Mouse (Mus musculus) cerebellum, postnatal 14 days (tissue): ENCODE data around the gene Kif3b.

ENCODE experiments used
- DNase-seq, 2 experiments: peaks; one replicate each; pipeline ENCODE4 v3.0.0; 2021; ENCODE audit warnings: mixed read lengths in 2 of 2

Kif3b gene

DNA sequence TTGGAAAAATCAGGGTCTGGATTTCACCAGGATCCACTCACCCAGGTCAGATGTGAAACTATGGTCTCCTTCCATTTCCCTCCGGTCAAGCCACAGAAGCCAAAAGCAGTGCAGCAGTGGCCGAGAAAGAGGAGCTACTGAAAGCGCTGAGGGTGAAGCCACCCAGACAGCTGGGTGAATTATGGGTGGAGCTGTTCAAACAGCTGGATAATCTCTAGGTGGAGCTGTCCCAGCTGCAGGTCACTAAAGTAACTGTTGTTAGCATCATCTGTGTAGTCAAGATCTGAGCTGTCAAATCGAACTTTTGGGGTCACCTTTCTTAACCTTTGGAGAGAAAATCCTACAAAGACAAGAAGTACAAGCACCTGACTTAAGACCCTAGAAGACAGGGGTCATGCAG, 7.2 kb downstream of the Kif3b start:
- no peak for DNase-seq

DNA sequence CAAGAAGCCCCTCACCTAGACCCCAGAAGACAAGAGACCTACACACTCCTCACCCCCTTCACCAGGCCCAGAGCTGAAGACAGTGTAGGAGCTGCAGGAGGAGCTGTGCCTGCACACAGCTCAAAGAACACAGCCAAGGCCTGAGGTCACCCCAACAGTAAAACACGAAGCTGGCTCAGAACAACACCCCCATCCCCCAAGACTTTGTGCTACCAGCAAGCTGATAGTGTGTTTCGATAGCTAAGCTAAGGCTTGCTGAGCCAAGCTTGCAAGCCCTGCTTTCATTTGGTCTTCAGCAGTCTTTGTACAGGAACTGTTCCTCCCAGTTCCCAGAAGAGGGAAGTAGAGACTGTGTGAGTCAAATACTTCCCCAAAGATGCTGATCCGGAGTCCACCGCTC, 7.7 kb downstream of the Kif3b start:
- no peak for DNase-seq

DNA sequence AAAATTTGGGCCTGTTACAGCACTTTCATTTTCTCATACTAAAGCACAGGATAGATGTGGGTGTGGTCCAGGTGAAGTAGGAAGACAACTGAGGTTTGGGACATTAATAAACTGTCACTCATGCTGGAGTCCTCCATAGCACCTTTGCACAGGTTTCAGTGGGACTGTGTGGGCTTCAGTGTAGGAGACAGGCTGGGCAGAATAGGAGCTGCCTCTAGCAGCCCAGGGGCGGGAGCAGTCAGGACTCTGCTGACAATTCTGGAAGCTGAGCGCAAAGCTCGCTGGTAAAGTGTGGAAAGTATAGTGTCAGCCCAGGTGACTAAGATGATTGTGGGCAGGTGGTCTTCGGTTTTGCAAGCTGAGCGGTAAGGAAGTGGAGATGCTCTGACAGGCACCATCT, 9.9 kb downstream of the Kif3b start:
- no peak for DNase-seq

DNA sequence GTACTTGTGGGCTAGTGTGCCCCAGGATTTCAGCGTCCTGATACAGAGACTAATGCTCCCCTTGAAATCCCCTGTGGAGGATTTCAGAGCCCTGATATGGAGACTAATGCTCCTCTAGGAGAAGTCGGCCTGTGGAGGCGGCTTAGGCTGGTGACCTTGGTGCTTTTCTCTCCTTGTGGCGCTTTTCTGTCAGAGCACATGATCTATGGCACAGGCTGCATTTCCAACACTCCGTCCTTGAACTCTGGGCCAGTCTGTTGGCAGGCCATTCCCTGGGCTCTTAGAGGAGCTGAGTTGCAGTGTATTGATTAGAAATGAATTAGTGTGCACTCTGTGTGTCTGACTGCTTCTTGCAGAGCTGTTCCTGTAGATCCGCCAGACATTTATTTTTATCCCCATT, 14.0 kb downstream of the Kif3b start:
- DNase-seq = no peak

DNA sequence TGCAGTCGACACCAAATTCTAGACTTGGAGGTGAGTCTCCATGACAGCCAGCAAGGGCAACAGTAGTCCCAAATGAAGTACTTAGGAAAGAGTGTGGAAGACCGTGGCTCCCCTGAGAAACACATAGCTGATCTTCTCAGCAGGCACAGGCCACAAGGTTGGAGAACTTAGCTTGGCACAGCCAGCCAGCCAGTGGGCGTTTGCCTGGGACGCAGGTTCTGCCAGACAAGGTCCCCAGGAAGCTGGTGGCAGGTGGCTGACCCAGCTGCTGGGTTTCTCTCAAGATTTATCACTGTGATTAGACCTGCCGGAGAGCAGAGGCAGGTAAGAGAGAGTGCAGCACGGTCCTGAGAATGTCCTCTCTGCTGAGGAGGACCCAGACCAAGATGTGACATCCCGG, 17.4 kb downstream of the Kif3b start:
- DNase-seq = peak; percentile 32 to 52

DNA sequence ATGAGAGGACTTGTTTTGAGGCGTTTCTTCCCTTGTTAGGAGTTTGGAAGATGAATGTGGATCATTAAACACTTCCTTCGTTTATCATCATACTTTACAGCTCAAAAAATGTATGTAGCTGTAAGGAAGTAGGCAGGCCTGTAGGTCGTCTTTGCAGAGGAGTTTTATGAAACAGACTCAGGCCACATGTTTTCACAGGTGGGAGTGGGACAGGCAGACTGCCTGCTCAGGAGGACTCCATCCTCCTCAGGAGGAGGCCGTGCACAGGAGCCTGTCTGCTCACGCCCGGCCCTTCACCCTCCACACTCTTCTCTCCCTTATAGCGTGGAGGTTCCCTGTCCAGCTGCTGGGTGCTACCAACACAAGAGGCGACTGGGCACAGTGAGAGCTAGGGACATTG, 17.9 kb downstream of the Kif3b start:
- no peak for DNase-seq

DNA sequence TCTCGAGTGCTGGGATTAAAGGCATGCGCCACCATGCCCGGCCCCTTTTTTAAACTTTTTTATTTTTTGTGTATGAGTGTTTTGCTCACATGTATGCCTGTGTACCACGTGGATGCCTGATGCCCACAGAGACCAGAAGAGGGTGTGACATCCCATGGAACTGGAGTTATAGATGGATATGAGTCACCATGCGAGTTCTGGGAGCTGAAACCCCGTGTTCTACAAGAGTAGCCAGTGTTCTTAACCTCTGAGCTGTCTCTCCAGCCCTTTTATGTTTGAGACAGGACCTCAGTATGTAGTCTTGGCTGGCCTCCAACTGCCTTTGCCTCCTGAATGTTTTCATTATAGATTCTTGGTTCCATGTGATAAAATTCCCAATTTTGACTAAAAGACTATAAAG, 19.0 kb downstream of the Kif3b start:
- peak in 1 of 2 experiments; percentile 43 for DNase-seq

DNA sequence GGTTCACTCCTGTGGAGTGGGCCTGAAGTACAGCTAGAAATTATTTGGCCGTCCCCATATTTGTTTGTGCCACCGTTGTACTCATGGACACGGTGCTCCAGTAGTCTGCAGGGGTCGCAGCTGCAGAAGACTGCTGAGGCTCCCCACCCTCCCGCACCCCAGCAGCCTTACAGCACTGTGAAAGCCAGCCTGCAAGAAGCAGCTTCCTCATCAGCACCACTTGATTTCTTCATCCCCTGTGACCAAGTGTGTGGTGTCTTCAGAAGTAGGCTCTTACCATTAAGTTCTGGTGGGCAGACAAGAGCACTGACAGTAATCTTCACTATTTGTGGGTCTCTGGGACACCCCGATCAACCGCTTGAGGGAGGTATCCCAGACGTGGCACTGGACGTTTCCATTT, 21.7 kb downstream of the Kif3b start:
- no peak for DNase-seq

DNA sequence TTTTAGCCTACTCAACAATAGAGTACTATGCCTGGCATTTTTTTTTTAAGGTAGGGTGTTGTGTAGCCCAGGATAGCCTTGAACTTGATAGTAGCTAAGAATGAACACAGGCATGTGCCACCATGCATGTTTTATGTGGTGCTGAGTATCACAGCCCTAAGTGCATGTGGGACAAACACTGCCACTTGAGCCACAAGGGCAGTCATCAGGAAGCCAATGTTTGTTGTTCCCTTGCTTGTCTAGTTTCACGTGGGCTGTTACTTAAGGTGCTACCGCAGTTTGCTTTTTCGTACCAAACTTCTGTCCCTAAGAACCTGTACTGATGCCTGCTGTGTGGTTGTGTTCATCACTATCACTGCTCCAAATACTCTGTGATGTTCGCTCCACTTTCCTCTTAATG, 27.2 kb downstream of the Kif3b start:
- no peak for DNase-seq

DNA sequence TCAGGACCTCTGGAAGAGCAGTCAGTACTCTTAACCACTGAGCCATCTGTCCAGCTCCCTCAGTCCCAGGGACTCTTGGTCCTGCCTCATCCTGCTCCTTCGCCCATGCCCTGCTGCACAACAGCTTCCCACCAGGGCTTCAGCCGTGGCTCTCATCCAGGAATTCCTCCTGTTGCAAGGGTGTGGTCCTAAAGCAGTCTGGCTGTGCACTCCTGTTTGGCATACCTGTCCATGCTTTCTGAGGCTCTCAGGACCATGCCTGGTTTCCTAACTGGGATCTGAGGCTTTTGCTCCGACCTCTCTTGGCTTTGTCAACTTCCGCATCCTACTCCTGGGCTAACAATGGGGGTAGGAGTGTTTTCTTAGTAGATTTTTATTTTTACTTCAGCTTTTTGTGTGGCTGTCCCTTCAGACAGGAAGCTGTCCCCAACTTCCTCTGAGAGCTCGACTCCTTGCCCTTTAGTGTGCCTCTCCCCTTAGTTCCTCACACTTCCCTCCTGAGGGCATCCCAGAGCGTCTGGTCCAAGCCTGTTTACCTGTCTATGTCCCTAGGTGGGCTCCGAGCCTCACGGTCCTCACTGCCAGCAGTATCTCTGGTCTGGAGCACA, 27.9 kb downstream of the Kif3b start:
- no peak for DNase-seq

DNA sequence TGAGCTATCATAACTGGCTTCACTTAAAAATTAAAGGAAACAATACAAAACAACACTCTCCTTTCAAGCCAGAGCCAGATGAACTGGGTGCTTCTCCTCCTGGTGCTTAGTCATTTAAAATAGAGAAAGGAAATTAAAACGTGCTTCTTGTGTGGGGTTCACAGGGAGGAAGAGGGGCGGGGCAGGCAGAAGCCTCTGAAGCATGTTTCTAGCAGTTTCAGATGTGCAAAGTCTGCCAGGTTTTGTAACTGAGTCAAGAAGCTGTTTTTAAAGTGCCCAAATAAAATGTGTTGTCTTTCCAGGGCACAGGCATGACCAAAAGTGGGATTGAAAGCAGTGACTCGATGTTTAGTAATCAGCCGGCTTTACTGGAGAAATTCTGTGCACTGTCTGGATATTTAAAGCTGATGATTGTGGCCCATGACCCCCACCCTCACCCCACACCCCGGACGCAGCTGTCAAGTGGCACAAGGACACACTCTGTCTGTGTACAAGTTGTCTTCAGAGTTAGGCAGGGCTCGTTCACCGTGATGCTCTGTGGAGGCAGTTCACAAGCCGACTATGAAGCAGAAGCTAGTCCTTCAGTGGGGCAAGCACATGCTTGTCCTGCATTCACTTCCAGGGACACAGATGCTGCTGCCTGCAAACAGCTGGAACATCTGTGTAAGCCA, 34.6 kb downstream of the Kif3b start:
- no peak for DNase-seq

DNA sequence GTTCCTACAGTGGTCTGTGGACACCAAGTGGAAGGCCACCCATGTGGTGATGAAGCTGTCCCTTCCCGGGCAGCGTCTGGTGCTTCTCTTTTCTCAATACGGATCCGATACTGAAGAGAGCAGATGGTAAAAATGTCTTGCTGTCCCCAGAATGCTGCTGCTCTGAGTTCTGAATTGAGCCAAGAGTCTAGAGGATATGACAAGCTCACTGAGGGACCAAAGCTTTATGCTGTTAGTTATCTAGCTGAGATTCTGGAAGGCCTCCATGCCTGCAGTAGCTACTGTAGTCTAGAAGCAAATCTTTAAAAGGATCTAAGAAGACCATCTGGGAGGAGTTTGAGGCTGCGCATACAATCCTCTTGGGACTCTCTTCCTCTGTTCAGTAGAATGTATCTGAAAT, 41.1 kb downstream of the Kif3b start:
- peak; percentile 35 to 62 for DNase-seq

DNA sequence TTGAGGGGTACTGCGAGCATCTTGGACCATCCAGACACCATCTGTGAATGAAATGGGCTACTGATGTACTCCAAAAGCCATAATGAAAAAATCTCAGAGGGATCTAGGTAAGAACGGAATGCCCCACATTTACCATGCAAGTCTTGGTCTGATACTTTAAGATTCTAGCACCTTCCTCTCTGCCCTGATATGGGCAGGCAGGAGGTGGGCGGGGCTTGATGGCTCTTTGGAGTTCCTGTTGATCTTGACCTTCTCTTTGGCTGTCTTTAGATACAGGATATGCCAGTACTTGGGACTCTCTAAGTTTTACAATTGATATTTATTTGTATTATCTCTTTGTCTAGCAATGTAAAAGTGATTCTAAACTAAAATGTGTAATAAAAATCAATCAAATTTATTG, 41.8 kb downstream of the Kif3b start:
- no peak for DNase-seq

DNA sequence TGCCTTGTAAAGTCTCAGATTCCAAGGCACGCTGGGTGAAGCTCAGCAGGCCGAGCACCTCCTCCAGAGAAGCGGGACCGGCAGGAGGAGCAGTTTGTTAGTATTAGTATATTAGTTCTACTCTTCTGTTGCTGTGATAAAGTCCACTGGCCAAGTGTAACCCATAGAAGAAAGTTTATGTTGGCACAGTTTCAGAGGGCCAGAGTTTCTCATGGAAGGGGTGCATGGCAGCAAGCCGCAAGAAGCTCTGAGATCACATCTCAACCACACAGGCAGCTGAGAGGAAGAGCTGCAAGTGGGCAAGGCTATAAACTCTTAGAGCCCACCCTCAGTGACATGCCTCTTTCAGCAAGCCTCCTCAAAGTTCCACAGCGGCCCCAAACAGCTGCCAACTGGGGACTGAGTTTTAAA, 42.6 kb downstream of the Kif3b start:
- no peak for DNase-seq

DNA sequence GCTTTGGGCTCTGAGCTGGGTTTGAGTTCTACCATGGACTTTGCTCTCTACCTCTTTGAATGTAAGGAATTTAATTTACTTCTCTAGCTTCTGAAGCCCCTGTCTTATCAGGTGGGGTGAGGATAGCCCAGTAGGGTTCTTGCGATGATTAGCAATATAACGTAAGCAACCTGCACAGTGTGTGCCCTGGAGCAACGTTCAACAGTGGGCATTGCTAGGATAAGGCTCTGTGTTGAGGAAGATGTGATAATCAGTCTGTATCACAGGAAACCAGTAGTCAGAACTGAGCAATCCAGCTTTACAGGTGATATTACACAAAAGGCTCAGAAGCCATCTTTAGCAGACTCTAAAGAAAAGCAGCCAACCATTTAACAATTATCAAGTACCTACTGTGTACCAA, 43.1 kb downstream of the Kif3b start:
- no peak for DNase-seq

DNA sequence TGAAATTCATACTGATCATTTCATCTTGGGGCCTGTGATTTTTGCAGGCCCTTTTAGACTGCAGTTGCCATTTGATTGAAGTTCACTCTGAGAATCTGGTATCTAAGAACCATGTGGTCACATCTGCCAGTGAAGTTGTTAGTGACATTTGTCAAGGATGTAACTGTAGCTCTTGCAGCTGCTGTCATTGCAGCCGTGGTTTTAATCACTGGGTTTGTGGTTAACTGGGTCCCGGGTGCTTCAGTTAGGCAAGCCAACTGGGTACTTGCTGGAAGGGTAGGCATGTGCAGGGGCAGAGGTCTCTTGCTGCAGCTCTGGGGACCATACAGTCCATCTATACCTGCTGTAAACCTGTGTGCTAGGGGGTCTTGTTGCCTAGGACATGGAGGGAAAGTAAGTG, 44.9 kb downstream of the Kif3b start:
- no peak for DNase-seq

DNA sequence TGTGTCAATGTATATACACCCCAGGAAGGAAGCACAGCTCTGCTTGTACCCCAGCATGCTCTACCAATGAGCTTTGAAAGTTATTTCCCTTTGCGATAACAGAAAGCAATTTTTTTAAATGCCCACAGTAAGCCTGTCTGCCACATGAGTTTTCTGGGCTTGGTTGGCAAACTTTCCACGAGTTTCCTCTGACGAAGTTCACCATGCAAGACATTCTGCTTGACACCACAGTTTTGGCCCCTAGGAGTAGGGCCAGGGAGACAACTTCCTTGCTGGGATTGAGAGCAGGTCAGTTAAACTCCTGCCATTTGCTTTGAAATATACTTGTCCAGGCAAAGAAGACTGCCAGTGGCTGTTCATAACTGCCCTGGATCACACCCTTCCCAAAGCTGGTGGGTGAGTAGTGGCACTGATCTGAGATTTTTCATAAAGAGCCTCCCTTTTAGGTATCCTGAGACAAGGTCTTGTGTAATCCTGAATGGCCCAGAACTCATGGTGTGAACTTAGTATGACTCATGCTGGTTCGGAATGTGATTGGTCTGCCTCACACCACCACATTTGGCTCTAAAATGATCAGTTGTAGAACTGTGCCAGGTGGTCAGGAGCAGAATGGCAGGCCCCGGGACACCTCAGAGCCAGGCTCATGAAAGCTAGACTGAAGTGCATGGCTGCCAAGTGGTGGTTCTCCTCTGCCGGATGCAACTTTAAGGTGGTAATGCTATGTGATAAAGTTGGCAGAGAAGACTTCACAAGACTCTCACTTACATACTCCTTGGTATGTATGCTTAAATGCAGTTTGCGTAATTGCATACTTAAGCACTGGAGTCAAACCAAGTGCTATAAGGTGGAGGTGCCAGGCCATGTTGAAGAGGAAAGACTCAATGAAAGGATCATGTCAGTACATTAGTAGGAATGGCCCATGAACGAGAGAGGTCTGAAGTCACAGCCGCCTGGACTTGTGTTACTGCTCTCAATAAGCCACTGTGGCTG, 47.4 kb downstream of the Kif3b start:
- DNase-seq = peak; percentile 47 to 58

DNA sequence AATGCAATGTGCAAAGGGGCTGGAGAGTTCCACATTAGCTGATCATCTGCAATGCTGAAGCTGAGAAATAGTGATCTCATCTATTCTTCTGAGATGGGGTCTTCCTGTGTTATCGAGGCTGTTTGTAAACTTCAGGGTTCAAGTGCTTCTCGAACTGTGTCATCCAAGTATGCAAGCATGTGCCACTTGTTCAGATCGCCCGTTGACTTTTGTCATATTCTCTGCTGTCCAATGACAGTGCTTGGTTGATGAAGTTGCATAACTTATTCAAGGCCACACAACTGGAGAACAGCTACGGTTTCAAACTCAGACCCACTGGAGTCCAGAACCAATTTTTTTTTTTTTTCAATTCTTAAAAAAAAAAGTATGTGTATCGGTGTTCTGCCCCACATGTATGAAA, 51.0 kb downstream of the Kif3b start:
- DNase-seq = no peak

DNA sequence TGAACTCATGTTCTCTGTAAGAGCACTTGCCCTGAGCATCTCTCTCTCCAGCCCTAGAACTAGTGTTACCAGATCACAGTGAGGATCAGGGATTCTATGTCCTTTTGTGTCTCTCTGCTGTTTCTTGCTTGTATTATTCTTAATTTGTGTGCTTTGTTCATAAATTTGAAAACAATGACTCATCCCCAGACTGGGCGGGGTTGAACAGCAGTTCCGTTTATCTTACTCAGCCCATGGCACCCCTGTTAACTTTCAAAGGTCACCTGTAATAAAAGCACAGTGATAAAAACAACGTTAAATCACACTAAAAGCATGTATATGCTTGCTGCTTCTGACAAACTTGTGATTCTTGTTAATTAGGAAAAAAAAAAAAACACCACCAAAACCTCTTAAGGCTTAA, 51.4 kb downstream of the Kif3b start:
- no peak for DNase-seq

DNA sequence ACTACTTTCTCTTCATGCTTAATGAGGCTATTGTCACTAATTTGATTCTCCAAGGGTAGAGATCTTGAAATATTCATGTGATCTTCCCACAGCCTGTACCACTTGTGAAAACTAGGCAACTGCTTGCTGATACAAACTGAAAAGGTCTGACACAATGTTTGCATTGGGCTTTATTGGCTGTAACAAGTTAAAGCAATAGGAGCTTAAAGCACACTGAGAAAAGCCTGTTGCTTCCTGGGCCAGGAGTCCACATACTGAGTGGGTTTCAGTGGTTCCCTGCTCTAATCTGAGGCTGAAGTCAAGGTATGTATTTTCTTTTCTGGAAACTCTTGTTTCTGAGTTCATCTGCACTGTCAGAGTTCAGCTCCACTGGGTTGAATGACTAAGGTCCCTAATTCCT, 52.0 kb downstream of the Kif3b start:
- DNase-seq = no peak

DNA sequence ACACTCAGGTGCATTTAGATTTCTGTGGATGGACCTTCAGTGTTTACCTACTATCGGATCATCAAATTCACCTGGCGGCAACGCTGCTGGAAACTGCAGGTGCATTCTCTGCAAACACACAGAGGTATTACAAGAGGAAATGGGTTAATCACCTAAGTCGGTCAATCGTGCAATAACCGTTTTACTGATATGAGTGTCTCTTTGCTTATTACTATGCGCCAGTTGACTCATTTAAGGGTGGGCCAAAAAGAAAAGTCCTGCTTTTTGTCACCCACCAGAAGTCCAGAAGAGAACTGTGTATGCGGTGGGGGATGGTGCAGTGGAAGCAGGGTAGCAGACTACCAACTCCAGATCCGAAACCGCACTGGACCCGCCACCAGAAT, 53.8 kb downstream of the Kif3b start:
- DNase-seq = no peak

DNA sequence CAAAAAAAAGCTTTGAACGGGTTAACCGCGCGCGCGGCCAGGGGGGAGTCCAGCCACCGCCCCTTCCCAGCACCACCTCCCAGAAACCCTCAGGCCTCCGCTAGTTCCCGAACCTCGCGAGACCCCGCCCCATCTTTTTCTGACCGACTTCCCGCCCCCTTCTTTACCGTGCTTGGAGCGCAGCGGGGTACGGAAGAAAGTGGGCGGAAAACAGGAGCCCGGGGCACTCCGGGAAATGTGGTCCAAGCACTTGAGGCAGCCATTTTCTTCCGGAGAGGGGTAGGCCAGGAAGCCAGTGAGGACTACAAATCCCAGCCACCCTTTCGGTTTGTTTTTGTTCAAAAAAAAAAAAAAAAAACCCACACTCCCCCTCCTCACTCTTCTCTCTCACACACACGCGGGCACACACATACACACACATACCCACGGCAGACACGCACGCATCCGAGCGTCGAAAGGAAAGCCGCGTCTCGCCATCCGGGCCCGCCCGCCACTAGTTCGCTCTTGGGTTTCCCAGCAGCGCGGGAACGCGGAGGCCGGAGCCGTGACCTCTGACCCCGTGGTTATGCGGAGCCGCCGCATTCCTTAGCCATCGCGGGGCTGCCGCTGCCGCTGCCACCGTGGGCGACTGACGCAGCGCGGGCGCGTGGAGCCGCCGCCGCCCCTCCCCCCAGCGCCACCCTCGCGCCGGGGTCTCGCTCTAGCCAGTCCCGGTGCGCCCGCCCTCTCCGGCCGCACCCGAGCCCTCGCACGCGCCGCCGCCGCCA, 54.4 kb downstream of the Kif3b start, which contains the start of gene Asxl1:
TSS of gene Asxl1 (plus strand) at position 376 of the 767 bp plus-strand sequence.
- peak; percentile 98 to 99 for DNase-seq
